Mouse (Mus musculus): Measurements from ENCODE around the gene Gm20388.

- TF ChIP-seq CTCF (IDR thresholded peaks at IDR 0.05; ENCODE audit: low read depth) (peak; percentile 32; the same call in 1 of the 2 replicates), EP300 (optimal IDR thresholded peaks at IDR 0.05) (no peak)
These were observed 3313.9 kb downstream of the Gm20388 start, which contains the start of gene Cdk10 for GRCm38 (mm10) chr8:123224278-123225266.
